Mouse (Mus musculus): Measurements from ENCODE around the gene Fbxo30.
"Not testable (repeated sequence)": the region's sequence is repeated elsewhere in the genome, so short reads cannot be mapped to it uniquely, and the experiment has no call there.

Fbxo30 gene

DNA sequence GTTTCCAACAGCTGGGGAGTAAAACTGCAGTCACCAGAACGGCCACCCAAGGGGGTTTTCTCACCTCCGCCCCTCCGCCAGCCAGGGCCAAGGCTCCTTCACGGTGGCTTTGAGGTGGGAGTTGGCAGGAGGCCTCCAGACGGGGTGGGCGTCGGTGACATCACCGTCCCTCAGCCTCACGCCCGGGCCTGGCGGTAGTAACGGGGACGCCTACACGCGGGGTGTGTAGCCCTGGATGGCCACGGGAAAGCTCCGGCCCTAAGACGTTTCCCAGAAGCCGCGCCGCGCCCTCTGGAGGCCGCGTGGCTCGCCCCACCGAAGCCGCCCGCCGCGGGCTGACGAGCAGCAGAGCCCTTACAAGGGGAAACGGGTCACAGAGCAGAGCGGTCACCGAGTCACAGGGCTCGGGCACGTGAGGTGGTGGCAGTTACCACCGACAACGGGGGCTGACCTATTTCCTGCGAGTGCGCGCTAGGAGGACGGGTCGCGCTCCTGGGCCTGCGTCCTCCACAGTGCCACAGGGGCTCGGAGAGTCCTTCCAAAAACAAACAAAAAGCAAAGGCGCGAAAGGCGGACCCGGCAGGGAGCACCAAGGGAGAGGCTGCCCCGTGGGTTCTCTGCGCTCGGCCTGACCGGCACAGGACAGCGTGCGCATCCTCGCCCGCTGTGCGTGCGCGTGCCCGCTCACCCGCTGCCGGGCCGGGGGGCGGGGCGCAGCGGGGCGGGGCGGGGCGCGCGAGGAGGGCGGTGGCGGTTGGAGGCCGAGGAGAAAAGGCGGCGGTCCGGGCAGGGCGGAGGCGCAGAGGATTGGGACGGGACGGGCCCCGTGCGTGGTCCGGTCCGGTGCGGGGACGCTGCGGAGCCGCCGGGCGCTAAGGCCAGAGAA, at the start of gene Fbxo30:
Fbxo30 (plus strand) TSS at position 753 of the 886 bp plus-strand sequence.
- DNase-seq (ENCODE audit: low read depth, low spot score): peak; percentile 74

DNA sequence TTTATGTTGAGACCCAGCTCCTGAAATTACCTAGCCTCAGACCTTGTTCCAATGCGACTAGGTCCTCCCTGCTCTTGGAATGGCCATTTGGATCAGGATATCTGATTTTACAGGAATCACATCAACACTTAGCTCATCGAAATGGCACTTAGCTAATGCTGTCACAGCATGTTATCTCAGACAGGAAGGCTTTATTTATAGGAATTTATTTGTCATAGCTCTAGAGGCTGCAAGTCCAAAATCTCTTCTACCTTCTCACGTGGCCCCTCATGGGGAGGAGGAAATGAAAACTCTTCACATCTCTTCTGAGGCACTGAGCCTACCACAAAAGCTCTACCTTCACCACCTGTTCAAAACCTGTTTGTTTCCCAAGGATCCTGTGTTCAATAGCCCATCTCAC, 47.9 kb upstream of the Fbxo30 start:
- DNase-seq (ENCODE audit: low read depth, low spot score): no peak

DNA sequence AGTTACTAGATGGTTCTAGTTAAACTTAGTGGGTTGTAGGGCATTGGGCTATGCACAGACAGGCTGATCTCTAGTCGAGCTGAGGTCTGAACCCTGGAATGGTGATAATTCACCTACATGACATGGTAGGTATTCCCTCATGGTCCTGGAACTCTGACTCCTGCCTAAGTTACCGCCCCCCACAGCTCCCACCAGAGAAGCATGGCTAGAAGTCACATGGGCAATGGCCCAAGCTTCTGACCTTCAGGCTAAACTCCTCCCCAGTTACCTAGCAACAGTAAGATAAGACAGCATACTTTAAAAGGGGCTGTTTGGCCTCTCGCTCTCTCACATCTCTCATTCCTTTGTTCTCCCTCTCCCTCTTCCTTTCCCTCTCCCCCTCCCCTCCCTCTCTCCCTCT, 38.1 kb upstream of the Fbxo30 start:
- not testable (repeated sequence) for DNase-seq (ENCODE audit: low read depth, low spot score)

DNA sequence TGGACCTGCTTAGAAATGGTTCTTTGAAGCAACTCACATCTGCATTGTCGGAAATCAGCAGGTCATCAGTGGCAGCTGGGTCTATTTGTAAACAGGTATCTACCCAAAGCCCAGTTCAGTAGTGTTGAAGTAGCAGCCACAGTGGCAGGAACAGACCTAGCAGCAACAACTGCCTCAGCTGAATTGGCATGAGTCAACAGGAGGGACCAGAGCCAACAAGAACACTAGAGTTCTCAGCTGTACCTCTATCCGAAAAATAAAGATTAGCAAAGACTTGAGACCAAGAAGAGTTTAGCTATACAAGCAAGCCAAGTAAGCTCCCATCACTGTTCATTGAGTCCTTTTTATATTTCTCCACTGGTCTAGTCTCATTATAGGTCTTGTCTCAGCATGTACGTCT, 32.9 kb upstream of the Fbxo30 start:
- no peak for DNase-seq (ENCODE audit: low read depth, low spot score)

DNA sequence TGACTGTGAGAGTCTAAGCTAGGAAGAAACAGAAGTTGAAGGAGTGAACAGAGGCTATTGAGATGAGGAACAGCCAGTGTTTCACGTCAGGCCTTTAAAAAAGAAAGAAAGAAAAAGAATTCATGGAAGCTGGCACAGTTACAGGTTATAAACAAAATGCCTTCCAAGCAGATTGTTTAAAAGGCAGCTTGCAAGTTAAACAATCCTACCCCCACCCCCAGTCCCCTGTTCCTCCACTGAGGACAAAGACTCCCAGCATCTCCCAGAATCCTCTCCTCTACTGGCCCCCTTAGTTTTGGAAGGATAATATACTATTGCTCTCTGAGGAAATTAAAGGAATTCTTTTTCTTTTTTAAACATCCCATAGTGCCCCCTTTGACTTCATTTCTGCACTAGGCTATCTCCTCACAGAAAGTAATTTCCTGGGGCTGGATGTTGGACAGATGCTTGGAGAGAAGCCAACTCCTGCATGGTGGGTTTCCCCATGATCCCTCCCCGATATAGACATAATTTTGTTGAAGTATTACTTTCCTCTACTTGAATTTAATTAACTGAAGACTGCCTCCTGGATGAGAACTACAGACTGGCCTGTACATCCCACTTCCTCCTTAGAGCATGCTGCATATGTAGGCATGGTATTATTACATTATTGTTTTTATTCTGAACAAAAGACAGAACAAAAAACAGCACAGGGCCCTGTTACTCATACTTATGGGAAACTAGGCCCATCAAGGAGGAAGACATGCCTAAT, 30.7 kb upstream of the Fbxo30 start:
- DNase-seq (ENCODE audit: low read depth, low spot score): no peak

DNA sequence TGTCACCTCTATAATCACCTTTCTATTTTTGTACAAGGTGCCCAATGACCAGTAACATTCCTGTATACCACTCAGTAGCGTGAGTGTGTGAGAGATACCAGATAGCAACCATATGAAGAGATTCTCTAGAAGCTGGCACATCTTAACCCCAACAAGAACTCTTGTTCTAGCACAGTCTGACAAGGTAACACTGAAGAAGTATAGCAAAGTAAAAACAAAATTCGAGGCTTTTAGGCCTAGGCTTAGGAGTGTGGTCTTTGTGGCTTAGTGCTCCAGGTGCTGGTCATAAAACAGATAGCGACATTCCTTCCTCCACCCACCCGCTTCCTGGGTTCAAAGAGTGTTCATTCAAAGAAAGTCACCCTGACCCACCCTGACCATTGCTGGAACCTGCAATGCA, 27.5 kb upstream of the Fbxo30 start:
- DNase-seq (ENCODE audit: low read depth, low spot score): not testable (repeated sequence)

DNA sequence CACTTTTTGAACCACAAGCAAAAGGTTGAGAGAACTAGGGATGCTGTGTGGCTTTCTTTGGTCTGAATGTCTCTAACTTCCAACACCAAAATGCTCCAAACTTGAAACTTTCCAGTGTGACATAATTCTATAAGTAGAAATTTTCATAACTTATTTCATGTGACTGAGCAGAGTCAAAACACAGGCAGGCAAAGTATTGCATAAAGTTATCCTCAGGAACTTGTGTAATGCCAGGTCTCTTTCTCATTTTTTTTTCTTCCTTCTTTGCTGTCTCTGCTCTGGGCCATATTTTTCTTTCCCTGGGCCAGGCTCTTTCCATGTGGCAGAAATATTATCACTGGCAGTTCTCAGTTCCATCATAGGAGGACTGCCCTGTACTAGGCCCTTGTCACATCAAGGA, 21.0 kb upstream of the Fbxo30 start:
- DNase-seq (ENCODE audit: low read depth, low spot score): no peak

DNA sequence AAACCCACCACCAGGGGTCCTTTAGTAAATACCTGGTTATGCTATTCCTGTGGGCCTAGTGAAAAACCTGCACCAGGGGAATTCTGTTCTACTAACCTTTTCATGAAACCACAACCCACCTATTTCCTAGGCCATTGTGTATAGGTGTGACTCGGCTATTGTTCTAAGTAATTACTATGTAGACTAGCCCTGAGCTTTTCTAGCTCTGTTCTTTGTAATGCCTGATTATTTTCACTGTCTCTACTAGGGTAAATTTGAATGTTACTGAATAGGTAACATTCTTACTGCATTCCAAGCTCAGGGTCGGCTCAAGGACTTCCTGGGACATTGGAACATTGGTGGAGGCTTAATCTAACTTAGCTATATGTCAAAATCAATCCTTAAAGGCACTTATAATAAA, 18.8 kb upstream of the Fbxo30 start:
- DNase-seq (ENCODE audit: low read depth, low spot score): not testable (repeated sequence)

DNA sequence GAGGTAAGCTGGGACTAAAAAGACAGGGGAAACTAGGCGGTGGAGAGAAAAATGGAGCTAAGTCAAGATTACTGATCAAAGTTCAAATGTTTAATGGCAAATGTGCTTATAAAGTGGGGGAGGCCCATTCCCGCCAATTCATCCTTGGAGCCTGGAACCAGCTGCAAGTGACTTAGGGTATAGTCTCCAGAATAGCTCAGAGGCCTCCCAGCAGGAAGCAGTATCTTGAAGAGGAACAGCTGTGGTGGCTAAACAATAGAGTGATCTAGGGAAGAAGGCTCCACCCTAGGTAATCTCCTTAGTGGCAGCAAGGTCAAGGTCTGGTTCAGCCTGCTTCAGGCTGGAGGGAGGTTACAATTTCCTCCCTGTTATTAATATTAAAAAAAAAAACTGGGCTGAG, 17.3 kb upstream of the Fbxo30 start:
- DNase-seq (ENCODE audit: low read depth, low spot score): not testable (repeated sequence)

DNA sequence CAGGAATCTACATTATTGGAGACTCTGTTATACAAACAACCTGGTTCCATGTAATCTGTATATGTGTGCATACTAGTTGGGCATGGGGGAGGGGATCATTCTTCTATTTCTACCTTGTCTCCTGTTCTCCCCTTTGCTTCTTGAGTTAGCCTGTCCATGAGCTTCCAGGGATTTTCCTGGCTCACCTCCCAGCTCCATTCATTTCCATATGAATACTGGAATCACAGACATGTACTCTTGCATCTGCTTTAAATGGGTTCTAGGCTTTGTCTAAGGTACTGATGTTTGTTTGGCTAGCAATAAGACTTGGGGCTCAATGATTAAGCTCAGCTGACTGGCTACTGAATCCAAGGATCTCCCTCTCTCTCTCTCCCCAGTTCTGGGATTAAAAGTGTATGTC, 12.0 kb upstream of the Fbxo30 start:
- no peak for DNase-seq (ENCODE audit: low read depth, low spot score)

DNA sequence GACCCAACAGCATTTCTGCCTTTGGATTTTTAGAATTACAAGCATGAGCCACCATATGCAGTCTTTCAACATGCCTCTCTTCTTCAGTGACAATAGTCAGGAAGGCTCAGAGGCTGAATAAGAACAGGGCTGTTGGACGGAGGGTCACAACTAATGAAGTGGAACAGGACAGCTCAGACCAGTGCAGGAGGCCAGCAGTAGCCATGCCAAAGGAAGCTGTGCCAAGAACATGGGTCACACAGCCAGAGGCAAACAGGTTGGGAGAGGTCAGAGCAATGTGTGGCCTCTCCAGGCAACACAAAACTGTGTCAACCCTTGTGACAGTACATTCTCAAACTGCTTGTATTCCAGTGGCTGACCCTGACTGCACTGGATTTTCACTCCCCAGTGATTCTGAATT, 6.7 kb upstream of the Fbxo30 start:
- no peak for DNase-seq (ENCODE audit: low read depth, low spot score)

DNA sequence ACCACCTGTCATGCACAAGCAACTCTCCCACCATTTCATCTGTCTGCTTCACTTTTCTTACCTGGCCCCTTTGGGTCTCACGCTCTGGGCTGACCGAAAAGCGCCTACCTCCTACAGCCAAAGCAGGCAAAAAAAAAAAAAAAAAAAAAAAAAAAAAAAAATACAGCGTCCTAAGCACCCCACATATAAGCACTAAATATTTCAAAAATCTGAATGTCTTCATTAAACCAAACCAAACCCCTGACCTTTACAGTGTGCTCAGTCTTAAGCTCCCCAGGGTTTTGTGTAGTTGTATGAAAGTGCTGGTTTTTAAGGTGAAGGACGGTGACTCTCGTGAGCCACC, 924 bp upstream of the Fbxo30 start:
- no peak for DNase-seq (ENCODE audit: low read depth, low spot score)

DNA sequence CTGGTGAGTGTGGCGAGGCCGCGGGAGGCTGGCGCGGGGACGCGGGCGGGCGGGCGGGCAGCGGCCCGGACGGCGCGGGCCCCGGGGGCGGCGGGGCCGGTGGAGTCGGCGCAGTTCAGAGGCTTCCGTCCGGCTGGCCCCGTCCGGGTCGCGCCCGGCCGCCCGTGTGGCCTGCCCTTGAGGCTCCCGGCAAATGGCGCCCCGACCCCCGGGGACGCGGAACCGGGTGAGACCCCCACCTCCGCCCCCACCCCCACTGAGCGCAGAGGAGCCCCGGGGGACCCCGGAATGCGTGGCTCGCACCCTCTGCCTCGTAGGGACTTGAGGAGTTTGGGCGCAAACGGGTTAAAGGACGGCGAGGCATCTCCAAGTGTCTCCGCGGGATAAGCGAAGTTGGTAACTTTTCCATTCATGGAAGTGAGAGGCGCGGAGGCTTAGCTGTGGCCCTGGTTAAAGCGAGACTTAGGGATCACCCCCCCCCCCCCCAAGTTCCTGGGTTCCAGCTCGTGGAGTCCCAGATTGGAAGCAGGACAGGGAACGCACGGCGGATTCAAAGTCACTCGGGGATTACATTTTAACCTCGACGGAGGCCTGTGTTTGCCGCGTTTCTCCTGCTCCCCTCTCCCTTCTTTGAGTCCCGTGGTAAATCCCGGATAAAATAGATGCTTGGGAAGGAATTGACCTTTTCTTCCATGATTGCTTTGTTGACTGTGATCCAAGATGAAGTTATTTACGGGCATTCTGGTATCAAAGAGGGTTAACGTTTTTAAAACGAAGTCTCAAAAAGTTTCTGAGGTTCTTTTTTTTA, 572 bp downstream of the Fbxo30 start:
- no peak for DNase-seq (ENCODE audit: low read depth, low spot score)

DNA sequence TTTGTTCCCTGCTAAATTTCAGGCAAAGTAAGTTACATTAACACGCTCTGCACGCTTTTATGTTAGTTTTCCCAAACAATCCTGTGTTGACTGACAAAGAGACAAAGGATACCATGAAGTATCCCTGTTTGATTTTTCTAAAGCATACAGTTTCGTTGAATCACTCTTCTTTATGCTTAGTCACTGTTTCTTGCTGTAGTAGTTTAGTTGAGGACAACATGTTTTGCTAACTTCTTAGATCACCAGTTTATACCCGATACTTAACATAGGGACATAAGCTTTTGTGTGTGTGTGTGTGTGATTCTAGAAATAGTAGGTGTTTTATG, 1.1 kb downstream of the Fbxo30 start:
- DNase-seq (ENCODE audit: low read depth, low spot score): no peak

DNA sequence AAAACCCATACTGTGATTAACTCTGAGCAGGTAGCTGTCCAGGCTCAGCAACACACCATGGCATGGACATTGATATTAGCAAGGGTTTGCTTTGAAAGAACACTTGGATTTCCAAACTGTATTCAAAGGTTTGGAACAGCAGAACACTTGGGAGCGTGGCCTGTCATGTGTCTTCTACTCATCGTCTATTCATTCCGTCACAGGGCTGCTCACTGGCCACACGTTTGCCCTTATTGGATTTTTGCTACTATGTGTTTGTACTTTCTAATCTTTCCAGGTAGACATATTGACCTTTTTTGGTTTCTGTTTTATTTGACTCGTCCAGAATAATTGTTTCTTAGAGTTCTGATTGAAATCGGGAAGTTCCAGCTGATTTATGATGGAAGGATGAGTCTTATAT, 17.3 kb downstream of the Fbxo30 start:
- DNase-seq (ENCODE audit: low read depth, low spot score): no peak

DNA sequence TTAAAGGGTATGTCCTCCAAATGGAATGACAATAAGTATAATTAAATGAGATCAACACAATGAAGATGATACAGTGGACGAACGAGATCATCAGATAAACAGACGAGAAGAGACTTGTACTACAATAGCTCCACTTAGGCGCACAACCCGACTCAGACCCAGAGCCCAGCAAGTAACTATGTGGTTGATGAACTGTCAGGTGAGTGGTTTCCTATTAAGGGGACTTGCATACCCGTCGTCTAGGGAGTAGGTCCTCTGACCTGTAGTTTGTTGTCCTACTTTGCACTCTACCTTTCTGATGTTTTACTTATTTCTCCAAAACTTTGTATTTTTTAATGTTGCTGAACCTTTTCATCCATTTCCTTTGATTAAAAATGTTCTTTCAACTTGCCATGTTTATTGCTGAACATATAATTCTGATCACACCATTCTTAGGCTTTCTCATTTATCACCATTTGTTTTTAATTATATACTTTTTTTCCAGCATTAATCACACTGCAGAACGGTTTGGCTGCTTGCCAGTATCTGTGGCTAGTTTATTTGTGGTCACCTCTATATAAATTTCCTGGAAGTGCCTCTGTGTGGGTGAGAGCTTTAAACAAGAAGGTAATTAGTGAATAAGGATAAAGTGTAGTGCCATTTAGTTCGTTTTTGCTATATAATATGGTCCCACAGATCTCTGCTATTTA, 24.4 kb downstream of the Fbxo30 start:
- DNase-seq (ENCODE audit: low read depth, low spot score): no peak

DNA sequence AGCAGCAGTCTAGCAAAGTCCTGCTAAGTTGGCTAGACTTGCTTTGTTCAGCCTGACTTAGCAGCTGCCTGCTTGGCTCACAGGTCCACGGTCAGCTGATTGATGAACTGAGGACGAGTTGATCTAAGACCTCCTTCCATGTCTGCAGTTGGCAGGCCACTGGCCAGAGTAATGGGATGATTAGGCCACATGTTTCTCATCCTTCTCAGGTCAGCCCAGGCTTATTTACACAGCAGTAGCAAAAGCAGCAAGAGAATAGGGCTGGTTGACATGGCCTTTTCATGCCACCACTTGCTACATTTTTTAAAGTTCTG, 24.9 kb downstream of the Fbxo30 start:
- no peak for DNase-seq (ENCODE audit: low read depth, low spot score)

DNA sequence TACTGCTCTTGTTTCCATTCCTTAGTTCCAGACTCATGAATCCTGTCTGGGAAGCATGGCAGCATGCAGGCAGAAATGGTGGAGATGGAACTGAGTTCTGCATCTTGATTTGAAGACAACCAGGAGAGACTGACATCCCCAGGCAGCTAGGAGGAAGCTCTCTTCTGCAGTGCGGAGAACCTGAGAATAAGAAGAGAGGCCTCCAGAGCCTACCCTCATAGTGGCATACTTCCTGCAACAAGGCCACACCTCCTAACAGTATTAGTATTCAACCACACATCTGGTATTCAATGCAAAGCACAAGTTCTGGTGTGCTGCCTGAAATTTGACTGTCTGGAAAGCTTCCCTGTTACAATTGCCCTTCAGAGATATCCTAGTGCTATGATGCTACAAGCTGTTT, 28.7 kb downstream of the Fbxo30 start:
- no peak for DNase-seq (ENCODE audit: low read depth, low spot score)

DNA sequence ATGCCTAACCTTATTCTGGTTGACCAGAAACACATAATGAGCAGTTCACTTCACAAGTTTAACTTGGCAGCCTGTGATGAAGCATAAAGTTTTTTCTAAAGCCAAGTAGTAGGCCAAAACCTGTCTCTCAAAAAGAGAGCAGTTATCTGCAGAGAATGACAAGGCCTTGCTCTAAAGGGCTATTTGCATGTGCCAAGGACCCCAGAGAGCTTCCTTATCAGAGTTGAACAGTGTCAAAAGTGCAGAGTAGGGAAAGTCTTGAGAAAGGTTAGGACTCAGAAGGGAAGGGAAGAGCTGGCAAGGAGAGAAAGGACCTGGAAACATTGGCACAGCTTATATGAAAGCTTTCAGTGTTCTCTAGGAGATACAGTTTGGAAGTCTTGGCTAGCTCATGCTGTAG, 29.4 kb downstream of the Fbxo30 start:
- DNase-seq (ENCODE audit: low read depth, low spot score): no peak

DNA sequence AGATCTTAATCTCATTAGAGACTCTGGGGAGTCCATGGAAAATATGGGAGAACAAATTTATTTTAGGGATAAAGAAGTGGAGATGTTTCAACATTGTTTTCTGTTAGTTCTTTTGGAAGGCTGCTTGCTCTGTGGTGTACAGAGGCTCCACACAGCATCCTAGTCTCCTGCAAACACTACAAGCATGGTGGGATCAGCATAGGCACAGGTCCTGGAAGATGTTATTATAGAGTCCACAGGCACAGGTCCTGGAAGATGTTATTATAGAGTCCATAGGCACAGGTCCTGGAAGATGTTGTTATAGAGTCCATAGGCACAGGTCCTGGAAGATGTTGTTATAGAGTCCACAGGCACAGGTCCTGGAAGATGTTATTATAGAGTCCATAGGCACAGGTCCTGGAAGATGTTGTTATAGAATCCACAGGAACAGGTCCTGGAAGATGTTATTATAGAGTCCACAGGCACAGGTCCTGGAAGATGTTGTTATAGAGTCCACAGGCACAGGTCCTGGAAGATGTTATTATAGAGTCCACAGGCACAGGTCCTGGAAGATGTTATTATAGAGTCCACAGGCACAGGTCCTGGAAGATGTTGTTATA, 36.8 kb downstream of the Fbxo30 start:
- DNase-seq (ENCODE audit: low read depth, low spot score): peak; percentile 62

DNA sequence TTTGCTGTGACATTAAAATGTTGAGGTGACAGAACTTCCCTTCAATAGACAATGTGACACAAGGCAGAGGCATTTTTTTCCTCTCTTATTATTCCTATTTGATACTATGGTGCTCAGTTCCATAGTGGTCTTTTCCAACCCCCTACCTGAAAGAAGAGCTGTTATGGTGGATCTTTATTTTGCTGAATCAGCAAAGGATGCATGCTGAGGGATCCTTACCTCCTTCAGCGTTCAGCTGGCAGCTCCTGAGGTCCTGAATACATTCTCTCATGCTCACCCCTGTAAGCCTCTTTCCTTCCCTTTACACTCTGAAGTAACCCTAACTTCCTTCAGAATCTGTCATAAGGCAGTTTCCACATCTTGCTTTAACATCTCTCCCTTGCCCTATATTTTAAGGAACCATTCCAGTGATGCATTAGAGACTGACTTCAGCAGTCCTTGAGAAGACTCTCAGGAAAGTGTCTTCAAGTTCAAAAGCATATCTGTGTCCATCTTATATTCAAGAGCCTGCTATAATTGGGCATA, 38.4 kb downstream of the Fbxo30 start:
- no peak for DNase-seq (ENCODE audit: low read depth, low spot score)
